Mouse (Mus musculus): ENCODE data around the gene Prkn. TPM values are rescaled to one million over a fixed set of nuclear protein-coding genes. Genes with fewer than 3 reads are reported as not detected.

Gene Prkn
- polyA plus RNA-seq, 1 experiment = 16.7 TPM

DNA sequence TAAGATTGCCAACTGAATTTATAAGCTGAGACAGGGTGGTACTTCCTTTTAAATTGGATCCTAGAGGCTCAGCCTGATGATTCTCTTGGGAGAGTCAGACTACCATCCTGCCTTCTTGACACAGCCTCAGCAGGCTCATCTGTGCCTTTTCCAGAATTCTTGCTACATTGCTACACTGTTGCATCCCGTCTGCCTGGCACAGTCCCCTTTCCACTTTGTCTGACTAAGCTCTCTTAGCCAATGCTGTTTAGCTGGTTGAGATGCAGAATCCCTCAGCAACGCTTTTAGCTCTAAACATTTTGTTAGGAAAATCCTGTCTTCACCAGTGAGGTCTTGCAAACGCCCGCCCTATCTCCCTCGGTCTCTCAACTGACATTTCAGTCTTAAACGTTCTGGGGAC is 1115.1 kb downstream of the Prkn start:
- H3K27ac ChIP-seq (ENCODE audit: insufficient read depth, low read length) = no peak overlapping the region
- TF ChIP-seq CTCF (IDR thresholded peaks at IDR 0.05; ENCODE audit: borderline replicate concordance, insufficient read depth, low read depth, low read length) (no peak), POLR2A (IDR thresholded peaks at IDR 0.05; ENCODE audit: borderline replicate concordance, insufficient read depth, low read length) (no peak)
- WGBS = 74% methylated on average over 6 of the region's 6 CpGs

DNA sequence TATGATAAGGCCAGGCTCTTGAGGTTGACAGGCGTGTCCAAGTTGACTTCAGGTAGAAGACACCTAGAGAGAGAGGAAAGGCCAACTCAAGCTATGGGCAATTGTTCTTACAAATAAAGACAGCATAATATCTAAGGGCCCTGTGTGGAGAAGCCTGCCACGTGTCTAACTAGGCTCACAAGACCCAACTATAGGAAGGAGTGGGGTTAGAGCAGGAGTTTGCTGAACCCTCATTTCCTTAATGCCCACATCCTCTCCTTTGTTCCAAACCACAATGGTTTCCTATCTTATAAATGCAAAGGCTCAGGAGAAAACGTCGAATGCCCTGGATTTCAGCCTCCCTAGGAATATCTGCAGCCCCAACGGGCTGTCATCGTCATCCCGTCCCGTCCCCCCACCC is 1120.3 kb downstream of the Prkn start:
- H3K27me3 ChIP-seq (ENCODE audit: control insufficient read depth, insufficient read depth, low read length) = no peaks in the 10 kb centered on the region
- 91% methylated on average over 8 of the region's 8 CpGs for WGBS
- H3K4me3 ChIP-seq (replicated peaks; ENCODE audit: insufficient read depth, low read depth, low read length) = no peak overlapping the region
- DNase-seq = no peak
- TF ChIP-seq POLR2A (IDR thresholded peaks at IDR 0.05; ENCODE audit: borderline replicate concordance, insufficient read depth, low read length) (no peak), CTCF (IDR thresholded peaks at IDR 0.05; ENCODE audit: borderline replicate concordance, insufficient read depth, low read depth, low read length) (no peak)
- no peaks in the 10 kb centered on the region for H3K4me1 ChIP-seq (ENCODE audit: control insufficient read depth, insufficient read depth, low read length)
- no peak overlapping the region for H3K27ac ChIP-seq (ENCODE audit: insufficient read depth, low read length)

More for the DNA sequence above, 1115.1 kb downstream of the Prkn start:
- no peak for DNase-seq
- Histone ChIP-seq H3K4me1 (ENCODE audit: control insufficient read depth, insufficient read depth, low read length) (no peaks in the 10 kb centered on the region), H3K4me3 (replicated peaks; ENCODE audit: insufficient read depth, low read depth, low read length) (no peak overlapping the region), H3K27me3 (ENCODE audit: control insufficient read depth, insufficient read depth, low read length) (no peaks in the 10 kb centered on the region)

DNA sequence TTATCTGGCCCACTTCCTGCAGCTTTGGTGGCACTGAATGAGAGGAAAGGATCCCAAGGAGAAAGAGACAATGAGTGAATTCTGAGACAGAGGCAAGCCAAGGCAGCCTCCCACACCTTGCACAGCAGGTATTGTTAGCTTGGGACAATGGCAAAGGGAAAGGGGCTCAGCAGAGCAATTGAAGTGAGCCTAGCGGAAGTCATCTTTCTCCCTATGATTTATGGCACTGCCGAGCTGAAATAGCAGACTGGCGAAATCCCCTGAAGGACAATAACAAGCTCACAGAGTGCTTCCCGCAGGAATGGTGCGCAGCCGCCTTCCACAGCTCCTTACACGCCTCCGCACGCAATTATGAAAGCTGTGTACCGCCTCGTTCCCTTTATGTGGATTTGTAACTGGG is 1122.6 kb downstream of the Prkn start:
- H3K4me3 ChIP-seq (replicated peaks; ENCODE audit: insufficient read depth, low read depth, low read length) = no peak overlapping the region
- H3K27me3 ChIP-seq (ENCODE audit: control insufficient read depth, insufficient read depth, low read length) = no peaks in the 10 kb centered on the region
- no peak for DNase-seq
- no peak for TF ChIP-seq POLR2A (IDR thresholded peaks at IDR 0.05; ENCODE audit: borderline replicate concordance, insufficient read depth, low read length)
- TF ChIP-seq CTCF (IDR thresholded peaks at IDR 0.05; ENCODE audit: borderline replicate concordance, insufficient read depth, low read depth, low read length) = no peak
- WGBS = 66% methylated on average over 11 of the region's 11 CpGs
- no peak overlapping the region for H3K27ac ChIP-seq (ENCODE audit: insufficient read depth, low read length)
- no peaks in the 10 kb centered on the region for H3K4me1 ChIP-seq (ENCODE audit: control insufficient read depth, insufficient read depth, low read length)

GRCm38 (mm10) chr17:11970160-11970559 is 1130.0 kb downstream of the Prkn start:
- Histone ChIP-seq H3K4me1 (ENCODE audit: control insufficient read depth, insufficient read depth, low read length) (peaks cover 12% of the 10 kb centered on the region), H3K4me3 (replicated peaks; ENCODE audit: insufficient read depth, low read depth, low read length) (no peak overlapping the region), H3K27me3 (ENCODE audit: control insufficient read depth, insufficient read depth, low read length) (no peaks in the 10 kb centered on the region), H3K27ac (ENCODE audit: insufficient read depth, low read length) (no peak overlapping the region)
- WGBS = 92% methylated on average over 1 of the region's 1 CpGs
- no peak for TF ChIP-seq CTCF (IDR thresholded peaks at IDR 0.05; ENCODE audit: borderline replicate concordance, insufficient read depth, low read depth, low read length)
- TF ChIP-seq POLR2A (IDR thresholded peaks at IDR 0.05; ENCODE audit: borderline replicate concordance, insufficient read depth, low read length) = no peak
- DNase-seq = no peak

- WGBS = 1% methylated on average over 9 of the region's 9 CpGs
- peaks cover 12% of the 10 kb centered on the region for H3K4me1 ChIP-seq (ENCODE audit: control insufficient read depth, insufficient read depth, low read length)
- H3K27ac ChIP-seq (ENCODE audit: insufficient read depth, low read length) = no peak overlapping the region
- peak; percentile 20; the same call in 1 of the 2 replicates for TF ChIP-seq CTCF (IDR thresholded peaks at IDR 0.05; ENCODE audit: borderline replicate concordance, insufficient read depth, low read depth, low read length)
- TF ChIP-seq POLR2A (IDR thresholded peaks at IDR 0.05; ENCODE audit: borderline replicate concordance, insufficient read depth, low read length) = no peak
- no peaks in the 10 kb centered on the region for H3K27me3 ChIP-seq (ENCODE audit: control insufficient read depth, insufficient read depth, low read length)
- peak; percentile 51 to 58 for DNase-seq
- H3K4me3 ChIP-seq (replicated peaks; ENCODE audit: insufficient read depth, low read depth, low read length) = no peak overlapping the region
These were observed 1132.4 kb downstream of the Prkn start for GRCm38 (mm10) chr17:11972550-11972949.

GRCm38 (mm10) chr17:11972969-11973787 is 1133.0 kb downstream of the Prkn start:
- 11% methylated on average over 13 of the region's 13 CpGs for WGBS
- Histone ChIP-seq H3K27ac (ENCODE audit: insufficient read depth, low read length) (peak overlapping the region; percentile 15; the same call in 1 of the 2 replicates), H3K4me1 (ENCODE audit: control insufficient read depth, insufficient read depth, low read length) (peaks cover 12% of the 10 kb centered on the region), H3K4me3 (replicated peaks; ENCODE audit: insufficient read depth, low read depth, low read length) (peak overlapping the region; percentile 20), H3K27me3 (ENCODE audit: control insufficient read depth, insufficient read depth, low read length) (no peaks in the 10 kb centered on the region)
- DNase-seq = peak; percentile 59 to 65
- TF ChIP-seq POLR2A (IDR thresholded peaks at IDR 0.05; ENCODE audit: borderline replicate concordance, insufficient read depth, low read length) (no peak), CTCF (IDR thresholded peaks at IDR 0.05; ENCODE audit: borderline replicate concordance, insufficient read depth, low read depth, low read length) (no peak)

DNA sequence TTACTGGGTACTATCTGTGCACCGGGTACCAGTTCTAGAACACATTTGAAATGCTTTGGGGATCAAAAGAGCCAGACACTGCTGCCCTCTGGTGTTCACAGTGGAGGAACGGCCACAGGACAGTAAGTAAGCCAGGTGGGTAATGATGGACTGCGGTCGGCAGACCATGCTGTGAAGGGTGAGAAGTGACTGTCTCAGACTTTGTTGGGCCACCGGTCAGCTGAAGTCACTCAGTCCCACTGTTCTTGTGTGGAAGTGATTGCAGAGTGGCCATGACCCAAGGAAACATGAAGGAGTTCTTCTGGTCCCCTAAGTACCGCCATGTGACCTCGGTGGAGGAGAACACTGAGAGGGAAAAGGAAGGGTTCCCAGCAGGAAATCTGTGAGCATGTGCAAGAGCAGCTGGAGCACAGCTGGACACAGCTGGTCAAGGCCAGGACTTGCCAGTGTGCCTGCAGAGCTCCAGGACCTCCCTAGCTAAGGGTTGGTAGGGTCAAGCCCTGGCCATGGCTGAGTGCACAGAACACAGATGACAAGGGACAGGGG is 1135.0 kb downstream of the Prkn start:
- H3K4me3 ChIP-seq (replicated peaks; ENCODE audit: insufficient read depth, low read depth, low read length) = no peak overlapping the region
- TF ChIP-seq CTCF (IDR thresholded peaks at IDR 0.05; ENCODE audit: borderline replicate concordance, insufficient read depth, low read depth, low read length) = peak; percentile 87
- TF ChIP-seq POLR2A (IDR thresholded peaks at IDR 0.05; ENCODE audit: borderline replicate concordance, insufficient read depth, low read length) = no peak
- peak; percentile 71 to 72 for DNase-seq

More for the DNA sequence above, 1135.0 kb downstream of the Prkn start:
- Histone ChIP-seq H3K4me1 (ENCODE audit: control insufficient read depth, insufficient read depth, low read length) (peaks cover 12% of the 10 kb centered on the region), H3K27ac (ENCODE audit: insufficient read depth, low read length) (no peak overlapping the region), H3K27me3 (ENCODE audit: control insufficient read depth, insufficient read depth, low read length) (no peaks in the 10 kb centered on the region)
- 21% methylated on average over 7 of the region's 7 CpGs for WGBS

Measured in cerebellum, adult 2 months (tissue).